In genomic region chr4:111901473-111901872, GRCm38 (mm10) we compare ENCODE assay signal across 32 mouse cellular contexts. TPM values are rescaled to one million over a fixed set of nuclear protein-coding genes. Genes with fewer than 3 reads are reported as not detected.
DNase-seq lines count a peak whose midpoint lies in the region; ATAC-seq and TF ChIP-seq lines count a peak whose summit lies in the region.
"Had no signal": no experiment of that assay in that cellular context is flagged by ENCODE, and none has a peak within 500 bp of the region (broad histone marks: within the 10 kb centered on the region; RNA-seq: fewer than 3 reads in every experiment).

No protein-coding gene starts in this region.

- peak; percentile 76 for ATAC-seq in intestine, embryonic 16.5 days
- peak; percentile 79; the same call in 1 of the 2 replicates for ATAC-seq in stomach, embryonic 16.5 days (ENCODE audit: insufficient read depth, low FRiP score)
- ATAC-seq: forebrain, embryonic 16.5 days; hindbrain, postnatal 0 days; inflammation-experienced regulatory T-cells, adult 6 months; Patski had no signal

- H3K27me3 ChIP-seq in intestine, embryonic 16.5 days (replicated peaks; ENCODE audit: control insufficient read depth, insufficient read depth, low read length) = no peaks in the 10 kb centered on the region
- H3K27me3 ChIP-seq in small intestine, adult 2 months (ENCODE audit: control insufficient read depth, insufficient read depth, low read length) = no peaks in the 10 kb centered on the region
- H3K27me3 ChIP-seq in stomach, embryonic 16.5 days (ENCODE audit: control insufficient read depth, insufficient read depth, low read length) = no peaks in the 10 kb centered on the region
- H3K27me3 ChIP-seq: CH12.LX; embryonic facial prominence, embryonic 12.5 days; forebrain, embryonic 12.5 days; heart, embryonic 12.5 days; heart, embryonic 15.5 days; Patski had no signal

- H3K9ac ChIP-seq in intestine, embryonic 16.5 days (ENCODE audit: low read depth, low read length) = no peak overlapping the region
- H3K9ac ChIP-seq in stomach, embryonic 16.5 days (ENCODE audit: low read length) = no peak overlapping the region
- H3K9ac ChIP-seq: embryonic facial prominence, embryonic 12.5 days; forebrain, embryonic 12.5 days; heart, embryonic 12.5 days; heart, embryonic 15.5 days; hindbrain, embryonic 14.5 days had no signal

- H3K4me2 ChIP-seq in intestine, embryonic 16.5 days (ENCODE audit: low read depth, low read length) = no peak overlapping the region
- H3K4me2 ChIP-seq in stomach, embryonic 16.5 days (ENCODE audit: low read depth, low read length) = 0 out of 2 replicates have a peak overlapping the region, but pooled peaks have one; percentile 15
- H3K4me2 ChIP-seq: embryonic facial prominence, embryonic 12.5 days; forebrain, embryonic 12.5 days; heart, embryonic 12.5 days; heart, embryonic 15.5 days; hindbrain, embryonic 14.5 days had no signal

- TF ChIP-seq POLR2A in small intestine, adult 2 months (IDR thresholded peaks at IDR 0.05; ENCODE audit: low read depth, low read length) = no peak

- H3K27ac ChIP-seq in intestine, embryonic 16.5 days (ENCODE audit: low read length) = no peak overlapping the region
- H3K27ac ChIP-seq in small intestine, adult 2 months (ENCODE audit: insufficient read depth, low read depth, low read length) = peak overlapping the region; percentile 40
- H3K27ac ChIP-seq in stomach, embryonic 16.5 days (ENCODE audit: low read length) = peak overlapping the region; percentile 81
- H3K27ac ChIP-seq: embryonic facial prominence, embryonic 12.5 days; forebrain, embryonic 12.5 days; gastrocnemius, adult 2 months; heart, embryonic 15.5 days; hindbrain, embryonic 10.5 days; hindbrain, embryonic 14.5 days; hindbrain, postnatal 0 days had no signal

- no peaks in the 10 kb centered on the region for H3K4me1 ChIP-seq in intestine, embryonic 16.5 days (ENCODE audit: control insufficient read depth, insufficient read depth, low read length)
- peaks cover 15% of the 10 kb centered on the region; the same call in 1 of the 2 replicates for H3K4me1 ChIP-seq in small intestine, adult 2 months (ENCODE audit: control insufficient read depth, insufficient read depth, insufficient read length, low read length)
- H3K4me1 ChIP-seq in stomach, embryonic 16.5 days (ENCODE audit: control insufficient read depth, insufficient read depth, low read length) = no peaks in the 10 kb centered on the region
- H3K4me1 ChIP-seq: embryonic facial prominence, embryonic 12.5 days; forebrain, embryonic 12.5 days; heart, embryonic 12.5 days; heart, embryonic 15.5 days; hindbrain, embryonic 10.5 days had no signal

- TF ChIP-seq CTCF in small intestine, adult 2 months (IDR thresholded peaks at IDR 0.05; ENCODE audit: extremely low read depth, insufficient read length, insufficient replicate concordance, low read depth, low read length) = no peak

- H3K4me3 ChIP-seq in intestine, embryonic 16.5 days (ENCODE audit: low read length) = no peak overlapping the region
- no peak overlapping the region for H3K4me3 ChIP-seq in small intestine, adult 2 months (ENCODE audit: low read depth, low read length)
- H3K4me3 ChIP-seq in stomach, embryonic 16.5 days (replicated peaks; ENCODE audit: low read length) = no peak overlapping the region
- H3K4me3 ChIP-seq: embryonic facial prominence, embryonic 12.5 days; erythroblast, embryonic 14.5 days; forebrain, embryonic 12.5 days; gastrocnemius, adult 2 months; heart, embryonic 12.5 days; heart, embryonic 15.5 days; hindbrain, embryonic 10.5 days had no signal

- 67% methylated on average over 1 of the region's 1 CpGs for WGBS in intestine, embryonic 16.5 days
- 20% methylated on average over 1 of the region's 1 CpGs for WGBS in small intestine, adult 2 months
- WGBS in stomach, embryonic 16.5 days = 73% methylated on average over 1 of the region's 1 CpGs

- H3K36me3 ChIP-seq in intestine, embryonic 16.5 days (ENCODE audit: control insufficient read depth, insufficient read depth, low read length) = no peaks in the 10 kb centered on the region
- H3K36me3 ChIP-seq in small intestine, adult 2 months (ENCODE audit: control insufficient read depth, insufficient read depth, low read length) = no peaks in the 10 kb centered on the region
- no peaks in the 10 kb centered on the region for H3K36me3 ChIP-seq in stomach, embryonic 16.5 days (ENCODE audit: control insufficient read depth, insufficient read depth, low read length)
- H3K36me3 ChIP-seq: embryonic facial prominence, embryonic 12.5 days; forebrain, embryonic 12.5 days; G1E; heart, embryonic 12.5 days; heart, embryonic 15.5 days; hindbrain, embryonic 10.5 days had no signal

- no peaks in the 10 kb centered on the region for H3K9me3 ChIP-seq in intestine, embryonic 16.5 days (ENCODE audit: control insufficient read depth, low read length)
- no peaks in the 10 kb centered on the region for H3K9me3 ChIP-seq in stomach, embryonic 16.5 days (replicated peaks; ENCODE audit: control insufficient read depth, low read length)
- H3K9me3 ChIP-seq: embryonic facial prominence, embryonic 12.5 days; forebrain, embryonic 12.5 days; heart, embryonic 12.5 days; heart, embryonic 15.5 days; hindbrain, embryonic 10.5 days had no signal

- DNase-seq in lung, postnatal 36 days = peak; percentile 15
- DNase-seq in lung, postnatal 25 days (ENCODE audit: low spot score) = no peak
- no peak for DNase-seq in cerebellum, adult 9-10 months
- DNase-seq in layer of hippocampus, postnatal 14 days (ENCODE audit: low spot score in 2 of 2) = no peak
- no peak for DNase-seq in heart, adult 8-10 months (ENCODE audit: low spot score)
- DNase-seq: adrenal gland, postnatal 10 days; adrenal gland, postnatal 36 days; B cell, adult 2 months; cerebellum, adult 18-20 months; cerebellum, adult 9-11 months; gastrocnemius, adult 2 months; gastrocnemius, postnatal 14 days; heart, postnatal 10 days; heart, postnatal 36 days had no signal

RNA-seq across cellular contexts. Expression of gene Slc5a9, which starts 1.2 kb away (rescaled TPM):
- 3.2 and 6.1 TPM in 2 replicates for polyA plus RNA-seq in intestine, embryonic 16.5 days (2015; fragmentation: Nextera tagmentation; extraction: Ambion mirVana)
- 16.7 and 47.7 TPM in 2 replicates for polyA plus RNA-seq in small intestine, adult 2 months (2012; rRNA removed)
- polyA plus RNA-seq in stomach, embryonic 16.5 days (2015; fragmentation: Nextera tagmentation; extraction: Ambion mirVana) = 9.2 and 9.6 TPM in 2 replicates
- not detected for total RNA-seq in layer of hippocampus, postnatal 14 days (2021)
- not detected for total RNA-seq in heart, adult 8-10 months (2022)
- total RNA-seq: adrenal gland, adult 18-20 months; adrenal gland, postnatal 10 days; adrenal gland, postnatal 36 days; gastrocnemius, adult 2 months; gastrocnemius, postnatal 14 days; gastrocnemius, postnatal 4 days; heart, postnatal 10 days; heart, postnatal 36 days; hindbrain, postnatal 0 days had no signal
- polyA plus RNA-seq: erythroblast, embryonic 14.5 days; forebrain, embryonic 12.5 days; forebrain, embryonic 16.5 days; G1E; hindbrain, embryonic 10.5 days; hindbrain, embryonic 14.5 days; hindbrain, postnatal 0 days; inflammation-experienced regulatory T-cells, adult 6 months; Patski had no signal

RNA-seq across cellular contexts. Expression of gene Skint8, which starts 17.7 kb away (rescaled TPM):
- not detected in 2 replicates for polyA plus RNA-seq in intestine, embryonic 16.5 days (2015; fragmentation: Nextera tagmentation; extraction: Ambion mirVana)
- not detected in 2 replicates for polyA plus RNA-seq in small intestine, adult 2 months (2012; rRNA removed)
- polyA plus RNA-seq in stomach, embryonic 16.5 days (2015; fragmentation: Nextera tagmentation; extraction: Ambion mirVana) = 0.74 and 1.8 TPM in 2 replicates
- not detected for total RNA-seq in layer of hippocampus, postnatal 14 days (2021)
- total RNA-seq in heart, adult 8-10 months (2022) = not detected
- total RNA-seq: adrenal gland, adult 18-20 months; adrenal gland, postnatal 10 days; adrenal gland, postnatal 36 days; CH12.LX; gastrocnemius, adult 2 months; gastrocnemius, postnatal 14 days; gastrocnemius, postnatal 4 days; heart, postnatal 10 days; heart, postnatal 36 days; hindbrain, postnatal 0 days had no signal
- polyA plus RNA-seq: embryonic facial prominence, embryonic 12.5 days; erythroblast, embryonic 14.5 days; forebrain, embryonic 12.5 days; forebrain, embryonic 16.5 days; G1E; heart, embryonic 12.5 days; heart, embryonic 15.5 days; hindbrain, embryonic 10.5 days; hindbrain, embryonic 14.5 days; hindbrain, postnatal 0 days; inflammation-experienced regulatory T-cells, adult 6 months; Patski had no signal
